Mouse (Mus musculus): ENCODE measurements around the gene Lrrc28.

Lrrc28 gene

GRCm38 (mm10) chr7:67644833-67645680 is at the start of gene Lrrc28:
Lrrc28 (minus strand) TSS chr7:67645268.
- DNase-seq, result peak; percentile 99 to 100

GRCm38 (mm10) chr7:67692791-67693538 is 47.9 kb upstream of the Lrrc28 start:
- DNase-seq, result peak; percentile 34 to 64

DNA sequence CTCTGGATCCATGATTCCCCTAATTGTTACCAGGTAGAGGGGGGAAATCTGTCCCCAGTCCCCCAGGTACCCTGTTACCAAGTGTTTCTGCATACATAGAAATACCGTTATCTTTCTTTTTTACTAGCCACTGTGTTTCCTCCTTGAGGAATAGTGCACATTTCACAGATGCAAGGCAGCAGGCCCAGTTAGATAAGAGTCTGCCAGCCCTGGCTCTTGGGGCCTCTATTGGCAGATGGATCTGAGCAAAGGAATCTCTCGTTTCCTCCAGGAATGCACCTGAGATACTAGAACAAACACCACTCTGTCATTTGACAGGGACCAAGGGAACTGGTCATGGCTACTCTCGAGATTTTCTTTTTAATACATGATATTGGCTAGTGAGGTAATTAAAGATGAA is 47.1 kb upstream of the Lrrc28 start:
- DNase-seq, result no peak

- DNase-seq, result no peak
Measured at GRCm38 (mm10) chr7:67691036-67691435, 46.0 kb upstream of the Lrrc28 start.

DNA sequence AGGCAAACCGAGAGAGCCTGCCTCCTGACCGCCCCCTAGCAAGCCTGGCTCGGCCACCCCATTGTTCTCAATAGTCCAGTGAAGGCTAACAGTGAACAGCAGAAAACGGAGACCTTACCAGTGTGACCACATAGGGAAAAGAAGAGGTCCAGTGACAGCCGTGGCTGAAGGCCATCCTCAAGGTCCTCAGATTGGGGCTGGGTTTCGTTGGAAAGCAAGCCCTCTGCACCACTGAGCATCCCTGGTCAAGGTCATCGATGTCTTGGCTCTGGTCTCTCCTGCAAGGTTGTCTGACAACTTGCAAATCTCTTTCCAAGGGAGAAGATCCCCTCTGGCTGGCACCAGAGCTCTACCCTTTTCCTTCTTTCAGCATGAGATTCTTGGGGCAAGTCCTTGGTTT is 44.7 kb upstream of the Lrrc28 start:
- DNase-seq, result no peak

GRCm38 (mm10) chr7:67688281-67688680 is 43.2 kb upstream of the Lrrc28 start:
- peak; percentile 27 to 47 for DNase-seq

- DNase-seq, result no peak
Measured at GRCm38 (mm10) chr7:67686545-67686944, 41.5 kb upstream of the Lrrc28 start.

DNA sequence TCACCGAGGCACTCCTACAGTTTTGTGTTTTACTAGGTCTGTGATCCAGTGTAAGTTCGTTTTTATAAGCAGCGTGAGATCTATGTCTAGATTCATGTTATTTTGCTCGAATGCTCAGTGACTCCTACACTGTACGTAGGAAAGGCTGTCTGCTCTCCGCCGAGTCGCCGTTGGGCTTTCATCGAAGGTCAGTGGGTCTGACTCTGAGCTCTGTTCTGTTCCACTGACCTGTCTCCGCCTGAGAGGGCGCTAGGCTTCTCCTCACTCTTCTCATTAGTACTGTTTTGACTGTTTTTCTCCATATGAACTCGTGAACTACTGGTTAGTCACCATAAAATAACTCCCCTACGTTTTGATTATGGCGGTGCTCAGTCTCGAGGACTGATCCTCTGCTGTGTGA is 37.9 kb upstream of the Lrrc28 start:
- DNase-seq, result no peak

DNA sequence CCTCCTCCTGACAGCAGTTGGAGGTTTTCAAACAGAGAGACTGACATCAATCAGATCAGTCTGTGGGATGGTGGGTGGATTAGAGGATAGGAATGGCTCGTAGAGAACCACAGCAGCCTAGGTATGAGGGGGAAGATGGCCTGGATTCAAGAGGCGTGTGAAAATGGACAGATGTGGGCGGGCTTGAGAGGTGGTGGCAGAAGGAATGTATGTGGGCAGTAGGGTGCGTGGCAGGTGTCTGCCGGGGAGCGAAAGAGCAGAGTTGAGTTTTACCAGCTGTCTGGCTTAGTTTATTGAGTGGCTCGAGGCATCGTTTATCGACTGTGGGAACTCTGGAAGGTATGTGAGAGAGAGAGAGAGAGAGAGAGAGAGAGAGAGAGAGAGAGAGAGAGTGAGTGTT is 36.0 kb upstream of the Lrrc28 start:
- DNase-seq, result no peak

DNA sequence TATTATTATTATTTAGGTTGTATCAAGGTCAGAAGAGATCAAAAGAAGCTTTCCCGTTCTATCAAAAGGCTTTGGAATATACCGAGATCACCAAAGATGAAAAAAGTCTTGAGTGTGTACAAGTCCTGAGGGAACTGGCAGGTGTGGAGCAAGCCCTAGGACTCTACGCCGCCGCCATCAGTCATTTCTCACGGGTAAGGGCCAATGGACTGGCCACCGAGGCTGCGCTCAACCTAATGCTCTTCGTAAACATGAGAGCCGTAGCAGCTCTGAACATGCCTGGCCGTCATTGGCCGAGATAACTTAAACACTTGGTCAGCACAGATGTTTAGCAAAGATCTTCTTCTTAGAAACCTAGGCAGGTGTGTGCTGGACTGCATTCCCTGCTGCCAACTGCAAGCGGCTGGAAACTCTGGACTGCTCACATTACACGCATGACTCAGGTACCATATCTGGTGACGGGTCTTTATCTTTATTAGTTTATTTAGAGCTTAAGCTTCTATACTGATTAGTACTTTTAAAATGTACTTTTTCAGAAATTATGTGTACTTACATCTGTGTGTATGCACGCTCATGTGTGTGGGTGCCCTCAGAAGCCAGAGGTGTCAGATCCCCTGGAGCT is 33.9 kb upstream of the Lrrc28 start:
- no peak for DNase-seq

GRCm38 (mm10) chr7:67673656-67674055 is 28.6 kb upstream of the Lrrc28 start:
- DNase-seq, result no peak

DNA sequence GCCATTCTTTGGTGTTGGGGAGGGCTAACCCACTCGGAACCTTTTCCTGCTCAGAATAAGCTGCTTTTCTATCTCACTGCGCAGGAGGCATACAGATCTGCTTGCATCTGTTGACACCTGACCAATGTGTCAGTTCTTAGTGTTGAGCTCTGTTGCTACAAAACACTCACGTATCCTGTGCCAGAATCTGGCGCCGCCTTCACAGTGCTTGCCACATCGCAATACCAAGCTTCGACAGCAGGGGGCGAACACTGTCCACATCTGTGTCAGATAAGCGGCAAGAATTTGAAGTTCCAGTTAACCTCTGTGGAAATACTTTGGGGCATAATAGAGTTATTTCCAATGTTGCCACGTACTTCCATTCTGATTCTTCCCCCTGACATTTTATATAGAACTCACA is 27.6 kb upstream of the Lrrc28 start:
- peak; percentile 90 to 94 for DNase-seq

DNA sequence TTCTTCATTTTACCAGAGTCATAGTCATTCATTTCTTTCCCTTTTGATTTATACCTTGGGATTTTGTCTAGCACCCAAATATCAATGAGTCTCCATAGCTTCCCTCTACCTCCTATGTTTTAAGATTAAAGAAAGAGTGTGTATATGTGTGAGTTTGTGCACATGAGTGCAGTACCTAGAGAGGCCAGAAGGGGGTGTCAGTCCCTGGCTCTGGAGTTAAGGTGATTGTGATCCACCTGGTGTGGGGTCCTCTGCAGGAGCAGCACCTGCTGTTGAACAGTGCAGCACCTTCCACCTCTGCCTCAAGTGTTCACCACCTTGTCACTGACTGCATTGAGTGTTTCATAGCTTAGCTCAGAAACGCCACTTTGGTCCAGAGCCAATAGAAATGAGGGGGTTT is 25.9 kb upstream of the Lrrc28 start:
- DNase-seq, result no peak

DNA sequence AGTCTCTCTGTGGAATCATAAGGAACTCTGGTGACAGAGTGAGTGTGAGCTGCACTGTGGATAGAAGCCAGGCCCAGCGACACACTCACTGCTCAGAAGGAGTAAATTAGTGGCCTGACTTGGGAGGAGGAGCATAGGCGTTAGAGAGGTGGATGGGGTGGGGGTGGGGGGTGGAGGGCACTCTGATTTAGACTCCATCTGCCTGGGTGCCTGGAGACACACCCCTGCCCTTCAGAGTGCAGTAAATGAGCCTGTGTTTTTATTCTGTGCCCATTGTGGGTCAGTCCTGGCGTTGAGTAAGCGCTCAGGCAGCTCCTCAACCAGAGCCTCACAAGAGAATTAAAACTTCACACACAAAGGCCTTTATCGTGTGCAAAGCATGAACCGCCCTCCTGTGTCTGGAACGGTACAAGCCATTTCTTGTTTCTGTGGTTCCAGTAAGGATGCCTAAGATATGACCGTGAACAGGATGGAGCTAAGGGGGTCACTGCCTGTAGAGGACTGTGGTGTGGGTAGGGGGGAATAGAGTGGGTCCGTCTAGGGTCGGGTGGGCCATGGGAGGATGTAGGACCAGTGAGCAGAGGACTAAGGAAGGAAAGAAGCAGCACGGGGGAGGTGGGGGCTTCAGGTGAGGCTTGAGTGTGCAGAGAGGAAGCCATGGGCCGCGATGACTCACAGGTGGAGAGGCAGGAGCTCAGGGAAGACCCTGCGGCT is 19.1 kb upstream of the Lrrc28 start:
- no peak for DNase-seq

- DNase-seq, result no peak
Measured at GRCm38 (mm10) chr7:67662424-67662823, 17.4 kb upstream of the Lrrc28 start.

- DNase-seq, result no peak
Measured at GRCm38 (mm10) chr7:67658110-67658509, 13.0 kb upstream of the Lrrc28 start.

DNA sequence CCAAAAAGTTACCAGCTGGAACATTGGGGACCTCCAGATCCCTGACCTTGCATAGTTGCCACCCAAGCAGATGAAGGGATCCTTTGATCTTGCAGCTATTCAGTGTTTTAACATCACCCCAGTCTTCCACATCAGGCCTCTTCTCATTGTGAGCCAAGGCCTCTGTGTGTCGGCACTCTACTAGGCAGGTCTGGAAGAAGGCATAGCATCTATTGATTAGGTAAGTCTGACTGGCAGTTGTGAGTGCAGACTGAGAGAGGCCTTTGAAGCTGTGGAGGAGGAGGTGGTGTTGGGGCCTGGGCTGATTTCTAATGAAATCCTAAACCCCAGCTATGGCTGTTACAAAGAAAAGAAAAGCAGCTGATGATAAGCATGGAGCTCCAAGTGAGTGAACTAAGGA is 10.1 kb upstream of the Lrrc28 start:
- DNase-seq, result no peak

GRCm38 (mm10) chr7:67654668-67655067 is 9.6 kb upstream of the Lrrc28 start:
- DNase-seq, result no peak

GRCm38 (mm10) chr7:67652211-67652610 is 7.1 kb upstream of the Lrrc28 start:
- DNase-seq, result no peak

GRCm38 (mm10) chr7:67648376-67648775 is 3.3 kb upstream of the Lrrc28 start:
- no peak for DNase-seq

DNA sequence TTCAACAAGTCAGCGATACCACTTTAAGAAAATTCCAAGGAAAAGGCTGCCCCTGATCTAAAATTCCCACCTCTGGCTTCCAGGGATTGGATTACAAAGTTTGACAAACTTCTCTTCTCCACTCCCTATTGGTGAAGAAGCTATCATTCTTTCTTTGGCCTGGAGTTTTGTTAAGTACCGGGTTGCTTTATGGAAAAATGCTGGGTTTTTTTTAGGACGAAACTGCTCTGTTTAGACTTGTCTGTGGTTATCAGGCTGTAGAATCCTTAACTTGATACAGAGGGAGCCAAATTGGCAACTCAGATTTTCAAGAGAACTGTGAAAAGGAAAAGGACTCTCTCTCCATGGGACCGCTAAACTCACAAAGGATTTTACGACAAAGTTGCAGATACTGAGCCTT is 2.2 kb upstream of the Lrrc28 start, which contains the start of gene Ttc23:
Gene Ttc23 (plus strand): TSS at position 134 of the 400 bp plus-strand sequence.
- DNase-seq, result no peak

- no peak for DNase-seq
Measured at GRCm38 (mm10) chr7:67646131-67646530, 1.1 kb upstream of the Lrrc28 start.

DNA sequence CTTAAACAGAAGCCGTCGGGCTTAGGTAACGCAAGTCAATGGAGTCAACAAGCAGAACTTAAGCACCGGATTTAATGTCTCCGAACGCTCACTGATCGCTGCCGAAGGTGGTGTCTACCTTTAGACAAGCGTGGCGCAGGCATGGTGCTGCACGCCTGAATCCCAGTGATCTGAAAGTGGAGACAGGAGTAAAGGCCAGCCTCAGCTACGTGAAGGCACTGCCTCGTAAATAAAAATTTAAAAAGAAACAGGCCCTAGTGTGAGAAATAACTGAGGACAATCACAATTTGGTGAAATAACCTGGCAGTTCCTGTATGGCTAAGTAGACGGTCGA is 580 bp upstream of the Lrrc28 start:
- no peak for DNase-seq
